Mouse (Mus musculus): Measurements from ENCODE around the gene Rimbp3.
"Not testable (repeated sequence)": the region's sequence is repeated elsewhere in the genome, so short reads cannot be mapped to it uniquely, and the experiment has no call there.

Gene Rimbp3

DNA sequence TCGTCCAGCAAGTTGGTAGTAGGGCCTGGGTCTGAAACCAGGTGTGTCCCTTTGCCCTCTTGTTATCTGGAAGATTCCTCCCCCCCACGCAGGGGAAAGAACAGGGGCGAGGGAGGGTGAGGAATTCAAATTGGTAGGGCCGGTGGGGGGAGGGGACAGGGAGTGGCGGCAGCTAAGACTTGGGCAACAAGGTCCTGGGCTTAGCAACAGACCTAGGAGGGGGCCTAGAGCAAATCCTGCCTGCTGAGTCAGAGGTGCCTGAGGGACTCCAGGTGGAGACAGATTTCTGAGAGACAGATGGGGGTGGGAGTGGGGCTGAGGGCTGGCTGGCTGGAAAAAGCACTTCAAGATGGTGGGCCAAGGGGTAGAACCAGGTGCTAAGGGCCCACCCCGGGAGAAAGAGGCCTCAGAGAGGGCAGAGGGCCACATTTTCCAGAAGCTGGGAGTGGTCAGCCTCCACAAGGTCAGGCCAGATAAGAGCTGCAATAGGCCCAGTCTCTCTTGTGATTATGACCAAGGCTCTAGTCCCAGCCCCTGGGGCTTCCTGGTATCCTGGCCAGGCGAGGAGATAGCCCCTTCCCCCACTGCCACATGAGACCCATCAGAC is 11.8 kb downstream of the Rimbp3 start:
- DNase-seq: no peak

DNA sequence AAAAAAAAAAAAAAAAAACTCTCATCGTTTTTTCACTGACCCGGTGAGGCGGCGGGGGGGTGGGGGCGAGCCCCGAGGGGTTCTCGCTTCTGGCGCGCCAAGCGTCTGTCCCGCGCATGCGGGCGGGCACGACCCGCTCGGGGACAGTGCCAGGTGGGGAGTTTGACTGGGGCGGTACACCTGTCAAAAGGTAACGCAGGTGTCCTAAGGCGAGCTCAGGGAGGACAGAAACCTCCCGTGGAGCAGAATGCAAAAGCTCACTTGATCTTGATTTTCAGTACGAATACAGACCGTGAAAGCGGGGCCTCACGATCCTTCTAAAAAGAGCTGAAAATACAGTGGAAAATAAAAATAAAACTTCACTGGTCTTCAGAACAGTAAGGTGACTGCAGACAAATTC is 13.8 kb downstream of the Rimbp3 start:
- DNase-seq: peak; percentile 97 to 99

DNA sequence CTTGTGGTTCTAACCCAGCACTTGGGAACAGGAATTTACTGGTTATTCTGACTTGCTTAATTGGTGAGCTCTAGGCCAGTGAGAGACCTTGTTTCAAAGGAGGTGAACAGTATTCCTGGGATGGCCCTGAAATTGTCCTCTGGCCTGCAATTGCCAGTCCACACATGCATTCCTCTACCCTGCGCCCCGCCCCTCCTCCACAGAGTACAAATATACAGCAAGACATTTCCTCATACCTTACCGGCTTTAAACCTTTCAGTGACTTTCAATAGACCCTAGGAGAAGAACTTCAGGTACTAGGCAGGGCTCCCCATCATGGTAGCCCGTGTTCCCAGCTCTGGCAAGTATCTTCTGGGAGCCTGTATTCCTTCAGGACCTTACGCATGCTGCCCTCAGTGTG is 17.2 kb downstream of the Rimbp3 start:
- DNase-seq: no peak

GRCm38 (mm10) chr16:17226496-17226895 is 18.1 kb downstream of the Rimbp3 start:
- no peak for DNase-seq

DNA sequence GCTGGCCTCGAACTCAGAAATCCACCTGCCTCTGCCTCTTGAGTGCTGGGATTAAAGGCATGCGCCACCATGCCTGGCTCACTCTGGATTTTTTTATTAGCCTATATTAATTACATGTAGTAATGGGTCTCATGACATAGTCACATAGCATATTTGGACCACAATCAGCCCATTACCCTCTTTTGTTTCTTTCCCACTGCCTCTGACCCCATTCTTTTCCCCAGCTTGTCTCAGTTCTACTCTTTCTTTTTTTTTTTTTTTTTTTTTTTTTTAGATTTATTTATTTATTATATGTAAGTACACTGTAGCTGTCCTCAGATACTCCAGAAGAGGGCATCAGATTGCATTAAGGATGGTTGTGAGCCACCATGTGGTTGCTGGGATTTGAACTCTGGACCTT is 23.1 kb downstream of the Rimbp3 start:
- DNase-seq: not testable (repeated sequence)

DNA sequence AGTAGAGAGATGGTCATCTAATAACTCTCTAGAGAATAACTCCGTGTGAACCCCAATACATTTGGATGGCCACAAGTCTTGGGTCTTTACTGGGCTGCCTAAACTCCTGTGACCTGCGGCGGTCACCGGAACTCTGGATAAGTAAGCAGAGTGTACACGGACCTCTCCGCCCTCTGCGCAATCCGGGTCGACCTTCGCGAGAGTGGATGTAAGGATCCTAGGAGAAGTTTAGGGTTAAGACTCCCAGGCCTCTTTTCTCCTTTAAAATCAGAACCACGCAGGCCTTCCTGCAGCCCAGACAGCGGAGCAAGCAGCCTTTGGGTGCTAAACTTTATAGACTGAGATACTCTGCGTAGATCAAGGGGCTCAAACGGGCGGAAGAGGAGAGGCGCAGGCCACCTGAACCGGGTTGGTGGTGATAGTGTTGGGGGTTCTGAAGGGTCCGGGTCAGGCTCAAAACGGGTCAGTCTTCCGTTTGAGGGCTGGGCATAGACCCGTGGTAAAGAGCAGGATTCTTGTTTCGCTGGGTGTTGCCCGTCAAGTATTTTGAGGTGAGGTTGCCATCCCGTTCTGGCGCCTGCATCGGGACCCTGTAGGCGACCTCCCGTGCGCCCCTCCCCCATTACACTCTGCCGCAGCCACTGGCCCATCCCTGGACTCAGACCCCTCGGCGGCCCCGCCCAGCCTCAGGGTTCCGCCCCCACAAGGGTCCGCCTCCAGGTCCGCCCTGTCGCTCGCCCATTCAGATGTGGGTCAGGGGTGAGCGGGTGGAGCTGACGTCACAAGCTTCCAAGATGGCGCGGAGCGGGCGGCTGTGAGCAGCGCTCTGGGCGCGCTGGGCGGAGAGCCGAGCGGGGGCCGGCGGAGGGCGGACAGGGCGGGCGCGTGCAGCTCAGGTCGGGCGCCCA is 24.6 kb downstream of the Rimbp3 start, which contains the start of gene Hic2:
Gene Hic2, plus strand, starts transcription at position 779 of the 908 bp plus-strand sequence.
- DNase-seq: peak; percentile 92 to 94

GRCm38 (mm10) chr16:17233702-17234498 is 25.5 kb downstream of the Rimbp3 start:
- peak in 1 of 2 experiments; percentile 62 for DNase-seq

GRCm38 (mm10) chr16:17234499-17234895 is 26.1 kb downstream of the Rimbp3 start:
- peak; percentile 56 to 63 for DNase-seq

GRCm38 (mm10) chr16:17234916-17235665 is 26.7 kb downstream of the Rimbp3 start:
- peak; percentile 48 to 56 for DNase-seq

- DNase-seq: no peak
These were observed 29.2 kb downstream of the Rimbp3 start for GRCm38 (mm10) chr16:17237634-17238033.

- DNase-seq: no peak
These were observed 31.0 kb downstream of the Rimbp3 start for GRCm38 (mm10) chr16:17239409-17239808.

DNA sequence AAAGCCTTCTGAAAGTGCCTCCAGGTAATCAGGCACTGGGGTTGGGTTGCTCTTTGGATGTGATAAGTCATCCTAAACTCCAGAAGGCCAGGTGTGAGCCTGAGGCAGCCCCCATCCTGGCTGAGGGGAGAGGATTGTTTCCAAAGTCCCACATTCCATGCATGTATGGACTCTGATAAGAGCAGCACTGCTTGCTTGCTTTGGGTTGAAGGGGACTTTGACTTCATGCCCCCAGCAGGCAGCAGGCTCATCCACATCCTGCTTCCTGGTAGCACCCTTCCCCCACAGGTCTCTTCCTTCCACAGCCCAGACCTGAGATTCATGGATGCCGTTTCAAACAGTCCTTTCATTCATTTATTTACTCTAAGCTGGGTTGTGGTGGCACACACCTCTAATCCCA is 35.3 kb downstream of the Rimbp3 start:
- no peak for DNase-seq

DNA sequence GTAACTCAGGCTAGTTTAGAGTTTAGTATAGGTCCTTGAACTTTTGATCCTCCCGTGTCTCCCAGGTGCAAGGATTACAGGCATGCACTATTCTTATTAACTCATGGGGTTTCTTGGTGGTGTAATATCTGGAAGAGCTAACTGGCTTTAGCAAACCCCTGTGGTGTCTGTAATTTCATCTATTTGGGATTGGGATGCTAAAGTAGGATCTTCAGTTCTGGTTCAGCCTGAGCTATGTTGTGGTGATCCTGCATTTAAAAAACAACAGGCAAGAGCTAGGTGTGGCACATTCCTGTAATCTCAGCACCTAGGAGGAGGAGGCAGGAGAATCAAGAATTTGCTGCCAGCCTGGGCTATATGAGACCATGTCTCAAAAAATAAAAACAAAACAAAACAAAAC is 36.6 kb downstream of the Rimbp3 start:
- DNase-seq: no peak

GRCm38 (mm10) chr16:17247727-17248126 is 39.3 kb downstream of the Rimbp3 start:
- DNase-seq: peak; percentile 39 to 42

DNA sequence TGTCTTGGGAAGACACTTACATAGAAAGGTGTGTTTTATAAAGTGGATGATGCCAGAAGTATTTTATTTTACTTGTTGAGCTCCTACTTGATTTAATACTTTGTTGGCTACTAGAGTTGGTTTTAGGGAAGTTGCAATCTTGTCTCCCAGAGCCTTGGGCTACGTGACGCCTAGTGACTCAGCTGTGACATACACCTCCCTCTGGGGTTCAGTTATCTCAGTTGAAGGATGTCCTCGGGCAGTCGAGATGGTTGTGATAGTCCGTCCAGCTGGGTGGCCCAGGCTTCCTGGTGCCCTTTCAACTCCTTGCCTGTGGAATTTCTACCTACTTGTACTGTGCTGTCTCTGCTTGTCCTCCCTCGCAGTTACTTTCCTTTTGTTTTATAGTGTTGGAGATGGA is 40.7 kb downstream of the Rimbp3 start:
- DNase-seq: no peak

DNA sequence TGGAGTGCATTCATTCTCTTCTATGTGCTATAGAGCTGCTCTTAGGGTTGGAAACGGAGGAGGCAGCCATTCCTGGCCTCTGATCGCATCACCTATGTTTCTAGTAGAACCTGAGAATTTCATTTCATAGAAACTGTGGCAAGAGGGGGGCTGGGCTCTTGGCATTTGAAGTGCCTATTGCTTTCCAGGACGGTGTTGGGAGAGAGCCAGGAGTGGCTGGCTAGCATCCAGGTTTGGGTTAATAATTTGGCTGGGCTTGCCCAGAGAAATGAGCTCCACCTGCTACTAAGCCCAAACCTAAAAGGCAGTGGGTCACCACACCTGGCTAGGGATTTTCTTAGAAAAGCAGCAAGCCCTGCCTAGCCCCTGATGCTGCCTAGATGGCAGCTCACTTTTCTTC is 43.1 kb downstream of the Rimbp3 start:
- peak; percentile 97 to 98 for DNase-seq

DNA sequence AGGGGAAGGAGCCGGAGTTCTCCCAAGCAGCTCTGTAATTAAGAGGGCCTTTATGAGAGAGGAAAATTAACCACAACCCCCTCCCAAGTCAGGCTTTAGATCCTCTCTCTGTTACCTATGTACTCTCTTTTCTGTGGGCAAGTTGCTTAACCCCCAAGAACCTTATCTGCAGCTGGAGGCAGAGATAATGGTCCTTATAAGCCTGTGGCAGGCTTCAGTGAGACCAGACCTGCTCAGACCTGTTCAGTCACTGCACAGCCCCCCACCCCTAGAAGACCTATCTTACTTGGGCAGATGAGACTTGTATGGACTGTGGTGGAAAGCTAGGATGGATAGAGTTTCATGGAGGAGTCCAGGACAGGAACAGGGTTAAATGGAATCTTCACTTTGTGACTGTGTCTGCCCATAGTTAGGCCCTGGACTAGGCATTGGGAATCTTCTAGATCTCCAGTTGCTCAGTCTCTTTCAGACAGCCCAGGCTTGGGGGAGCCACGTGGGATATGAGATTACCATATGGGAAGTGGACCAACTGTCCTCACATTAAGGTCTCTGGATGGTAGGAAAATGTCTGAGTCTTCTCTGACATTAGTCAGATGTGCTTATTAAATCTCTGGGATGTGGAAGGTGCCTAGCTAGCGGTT is 43.8 kb downstream of the Rimbp3 start:
- DNase-seq: no peak

- DNase-seq: no peak
These were observed 44.4 kb downstream of the Rimbp3 start for GRCm38 (mm10) chr16:17252841-17253240.

GRCm38 (mm10) chr16:17254005-17254597 is 45.7 kb downstream of the Rimbp3 start:
- no peak for DNase-seq

DNA sequence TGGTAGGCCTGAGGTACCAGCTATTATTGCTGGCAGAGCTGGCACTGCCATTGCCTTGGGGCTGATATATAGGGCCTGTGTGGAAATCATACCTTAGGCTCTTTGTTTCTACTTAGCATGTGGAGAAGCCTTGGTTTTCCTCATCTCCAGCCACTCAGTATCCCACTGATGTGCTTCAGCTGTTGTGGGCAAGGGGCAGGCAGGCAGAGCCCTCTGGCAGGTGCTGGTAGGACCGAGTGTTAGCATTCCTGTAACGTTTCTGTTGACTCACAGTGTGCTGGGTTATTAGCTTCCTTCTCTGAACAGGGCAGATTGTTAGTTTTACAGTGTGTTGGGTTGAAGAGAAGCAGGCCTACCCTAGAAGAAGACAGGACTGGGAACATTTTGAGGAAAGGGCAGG is 46.9 kb downstream of the Rimbp3 start:
- DNase-seq: no peak

- peak; percentile 71 to 79 for DNase-seq
These were observed 49.0 kb downstream of the Rimbp3 start for GRCm38 (mm10) chr16:17257359-17257821.

All from cerebellum, postnatal 14 days (tissue).